Mouse (Mus musculus) kidney, adult 2 months (tissue): ENCODE results near the gene Grin3b.

Source experiments
- CTCF ChIP-seq: fragments of 200-500 bp; conservative IDR thresholded peaks from 2 replicates; pipeline ENCODE4 v1.5.1; 2011; ENCODE audit warnings: low read depth, mild to moderate bottlenecking, control low read depth, low read length, moderate library complexity, mixed read lengths; ENCODE audit not compliant: insufficient read depth, insufficient read length
- POLR2A ChIP-seq: fragments of 200-500 bp; IDR thresholded peaks from one replicate; pipeline ENCODE4 v1.6.1; 2011; ENCODE audit warnings: low read depth, low read length, control low read depth

DNA sequence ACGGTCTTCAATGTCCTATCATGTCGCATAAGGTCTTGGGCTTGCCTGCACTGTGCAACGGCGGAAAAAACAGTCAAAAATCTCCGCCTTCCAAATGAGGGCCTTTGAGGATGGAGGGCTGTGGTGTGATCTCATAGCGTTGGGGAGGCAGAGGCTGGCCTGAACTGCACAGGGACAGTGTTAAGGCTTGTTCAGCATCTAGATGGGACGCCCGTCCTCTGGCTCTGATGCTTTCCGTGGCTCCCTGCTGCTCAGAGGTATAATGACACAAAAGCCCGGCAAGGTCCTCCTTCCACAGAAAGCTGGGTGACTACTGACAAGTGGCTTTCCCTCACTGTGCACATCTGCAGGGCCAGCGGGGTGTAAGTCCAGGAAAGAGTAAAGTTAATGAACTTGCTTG lies 49.7 kb downstream of the Grin3b start:
- TF ChIP-seq POLR2A, result no peak
- TF ChIP-seq CTCF, result no peak
